Mouse (Mus musculus): ENCODE measurements around the gene Mrpl58. TPM values are rescaled to one million over a fixed set of nuclear protein-coding genes. Genes with fewer than 3 reads are reported as not detected.

Gene Mrpl58
- polyA plus RNA-seq, 1 experiment from 2014 or later: 145 TPM

- Histone ChIP-seq H3K9me3 (ENCODE audit: control insufficient read depth) (no peaks in the 10 kb centered on the region), H3K4me1 (replicated peaks; ENCODE audit: control insufficient read depth, insufficient read depth, low read length) (peaks cover 3% of the 10 kb centered on the region; the same call in 1 of the 2 replicates), H3K9ac (ENCODE audit: low read depth, low read length) (no peak overlapping the region), H3K36me3 (ENCODE audit: control insufficient read depth, insufficient read depth) (peaks cover 38% of the 10 kb centered on the region), H3K27ac (ENCODE audit: low read depth, low read length) (no peak overlapping the region), H3K4me2 (replicated peaks; ENCODE audit: low read depth) (peak overlapping the region; percentile 91), H3K4me3 (ENCODE audit: low read depth, low read length) (peak overlapping the region; percentile 98), H3K27me3 (replicated peaks; ENCODE audit: control insufficient read depth, insufficient read depth, low read length) (no peaks in the 10 kb centered on the region)
- TF ChIP-seq CTCF (IDR thresholded peaks at IDR 0.05; ENCODE audit: low read depth): no peak
- WGBS: 36% methylated on average over 1 of the region's 1 CpGs
- no peak for ATAC-seq
Measured at GRCm38 (mm10) chr11:115421328-115421727, 17.8 kb downstream of the Mrpl58 start.

- Histone ChIP-seq H3K4me1 (replicated peaks; ENCODE audit: control insufficient read depth, insufficient read depth, low read length) (peaks cover 3% of the 10 kb centered on the region; the same call in 1 of the 2 replicates), H3K9me3 (ENCODE audit: control insufficient read depth) (no peaks in the 10 kb centered on the region), H3K4me2 (replicated peaks; ENCODE audit: low read depth) (peak overlapping the region; percentile 91), H3K27me3 (replicated peaks; ENCODE audit: control insufficient read depth, insufficient read depth, low read length) (no peaks in the 10 kb centered on the region), H3K4me3 (ENCODE audit: low read depth, low read length) (no peak overlapping the region), H3K9ac (ENCODE audit: low read depth, low read length) (no peak overlapping the region), H3K27ac (ENCODE audit: low read depth, low read length) (no peak overlapping the region), H3K36me3 (ENCODE audit: control insufficient read depth, insufficient read depth) (peaks cover 39% of the 10 kb centered on the region)
- no peak for ATAC-seq
- no peak for TF ChIP-seq CTCF (IDR thresholded peaks at IDR 0.05; ENCODE audit: low read depth)
- WGBS: 85% methylated on average over 16 of the region's 16 CpGs
Measured at GRCm38 (mm10) chr11:115421972-115422371, 18.4 kb downstream of the Mrpl58 start.

GRCm38 (mm10) chr11:115423091-115423490 is 19.5 kb downstream of the Mrpl58 start:
- Histone ChIP-seq H3K4me1 (replicated peaks; ENCODE audit: control insufficient read depth, insufficient read depth, low read length) (peaks cover 3% of the 10 kb centered on the region; the same call in 1 of the 2 replicates), H3K9ac (ENCODE audit: low read depth, low read length) (no peak overlapping the region), H3K27ac (ENCODE audit: low read depth, low read length) (no peak overlapping the region), H3K27me3 (replicated peaks; ENCODE audit: control insufficient read depth, insufficient read depth, low read length) (no peaks in the 10 kb centered on the region), H3K9me3 (ENCODE audit: control insufficient read depth) (no peaks in the 10 kb centered on the region), H3K4me2 (replicated peaks; ENCODE audit: low read depth) (no peak overlapping the region), H3K4me3 (ENCODE audit: low read depth, low read length) (no peak overlapping the region), H3K36me3 (ENCODE audit: control insufficient read depth, insufficient read depth) (peaks cover 34% of the 10 kb centered on the region)
- ATAC-seq: no peak
- 71% methylated on average over 3 of the region's 3 CpGs for WGBS
- no peak for TF ChIP-seq CTCF (IDR thresholded peaks at IDR 0.05; ENCODE audit: low read depth)

- Histone ChIP-seq H3K27ac (ENCODE audit: low read depth, low read length) (no peak overlapping the region), H3K9ac (ENCODE audit: low read depth, low read length) (no peak overlapping the region), H3K4me2 (replicated peaks; ENCODE audit: low read depth) (no peak overlapping the region), H3K36me3 (ENCODE audit: control insufficient read depth, insufficient read depth) (peaks cover 50% of the 10 kb centered on the region), H3K4me3 (ENCODE audit: low read depth, low read length) (no peak overlapping the region), H3K27me3 (replicated peaks; ENCODE audit: control insufficient read depth, insufficient read depth, low read length) (no peaks in the 10 kb centered on the region), H3K4me1 (replicated peaks; ENCODE audit: control insufficient read depth, insufficient read depth, low read length) (no peaks in the 10 kb centered on the region), H3K9me3 (ENCODE audit: control insufficient read depth) (no peaks in the 10 kb centered on the region)
- TF ChIP-seq CTCF (IDR thresholded peaks at IDR 0.05; ENCODE audit: low read depth): no peak
- WGBS: 85% methylated on average over 6 of the region's 7 CpGs
- no peak for ATAC-seq
Measured at GRCm38 (mm10) chr11:115424666-115425065, 21.1 kb downstream of the Mrpl58 start.

- TF ChIP-seq CTCF (IDR thresholded peaks at IDR 0.05; ENCODE audit: low read depth): no peak
- ATAC-seq: no peak
- WGBS: 90% methylated on average over 6 of the region's 6 CpGs
- H3K9ac ChIP-seq (ENCODE audit: low read depth, low read length): no peak overlapping the region
- H3K9me3 ChIP-seq (ENCODE audit: control insufficient read depth): no peaks in the 10 kb centered on the region
- H3K4me1 ChIP-seq (replicated peaks; ENCODE audit: control insufficient read depth, insufficient read depth, low read length): no peaks in the 10 kb centered on the region
- H3K27ac ChIP-seq (ENCODE audit: low read depth, low read length): no peak overlapping the region
- H3K27me3 ChIP-seq (replicated peaks; ENCODE audit: control insufficient read depth, insufficient read depth, low read length): no peaks in the 10 kb centered on the region
- no peak overlapping the region for H3K4me2 ChIP-seq (replicated peaks; ENCODE audit: low read depth)
- H3K36me3 ChIP-seq (ENCODE audit: control insufficient read depth, insufficient read depth): peaks cover 60% of the 10 kb centered on the region
- H3K4me3 ChIP-seq (ENCODE audit: low read depth, low read length): no peak overlapping the region
Measured at GRCm38 (mm10) chr11:115425671-115426070, 22.1 kb downstream of the Mrpl58 start.

- Histone ChIP-seq H3K36me3 (ENCODE audit: control insufficient read depth, insufficient read depth) (peaks cover 73% of the 10 kb centered on the region), H3K27ac (ENCODE audit: low read depth, low read length) (peak overlapping the region; percentile 15; the same call in 1 of the 2 replicates)
- 39% methylated on average over 20 of the region's 20 CpGs for WGBS
Measured at GRCm38 (mm10) chr11:115427482-115428331, 24.2 kb downstream of the Mrpl58 start.

More at GRCm38 (mm10) chr11:115427482-115428331, 24.2 kb downstream of the Mrpl58 start:
- Histone ChIP-seq H3K4me1 (replicated peaks; ENCODE audit: control insufficient read depth, insufficient read depth, low read length) (no peaks in the 10 kb centered on the region), H3K4me2 (replicated peaks; ENCODE audit: low read depth) (0 out of 2 replicates have a peak overlapping the region, but pooled peaks have one; percentile 7), H3K9ac (ENCODE audit: low read depth, low read length) (no peak overlapping the region), H3K9me3 (ENCODE audit: control insufficient read depth) (no peaks in the 10 kb centered on the region), H3K27me3 (replicated peaks; ENCODE audit: control insufficient read depth, insufficient read depth, low read length) (no peaks in the 10 kb centered on the region), H3K4me3 (ENCODE audit: low read depth, low read length) (no peak overlapping the region)
- peak; percentile 95 for TF ChIP-seq CTCF (IDR thresholded peaks at IDR 0.05; ENCODE audit: low read depth)
- ATAC-seq: peak; percentile 51; the same call in 1 of the 2 replicates

All from intestine, postnatal 0 days (tissue).